Mouse (Mus musculus) heart, postnatal 0 days (tissue): ENCODE data around the gene Tctex1d1.

Experiments used
- CTCF ChIP-seq: IDR thresholded peaks from 2 replicates; pipeline ENCODE4 v1.5.1; 2016; ENCODE audit warnings: antibody characterized with exemption, control low read depth, low read depth
- EP300 ChIP-seq: IDR thresholded peaks from 2 replicates; pipeline ENCODE4 v1.6.1; 2016; ENCODE audit warnings: antibody characterized with exemption, low read depth

DNA sequence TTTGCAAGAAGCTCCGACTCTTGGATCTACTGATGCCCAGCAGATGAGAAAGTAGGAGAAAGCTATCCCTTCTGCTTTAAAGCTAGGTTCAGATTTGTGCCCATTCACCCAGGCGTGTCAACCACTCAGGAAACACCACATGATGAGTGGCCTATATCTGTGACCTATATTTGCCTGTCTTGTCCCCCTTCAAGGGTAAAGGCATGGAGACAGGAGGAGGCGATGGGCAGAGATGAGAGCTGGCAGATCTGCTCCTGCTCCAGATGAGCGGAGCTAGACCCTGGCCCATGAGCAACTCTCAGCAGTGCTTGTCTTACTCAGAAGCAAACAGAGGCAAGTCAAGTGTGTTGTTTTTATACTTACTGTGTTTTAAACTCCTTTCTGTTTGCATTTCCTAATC is 32.3 kb downstream of the Tctex1d1 start:
- TF ChIP-seq CTCF (no peak), EP300 (no peak)
